9 mouse cellular contexts compared by ENCODE assay signal in genomic region chr17:49029556-49030268, GRCm38 (mm10).
DNase-seq lines count a peak whose midpoint lies in the region; ATAC-seq and TF ChIP-seq lines count a peak whose summit lies in the region.
"Had no signal": no experiment of that assay in that cellular context is flagged by ENCODE, and none has a peak within 500 bp of the region (broad histone marks: within the 10 kb centered on the region; RNA-seq: fewer than 3 reads in every experiment).

No protein-coding gene starts in this region.

- no peak overlapping the region for H3K9ac ChIP-seq in intestine, postnatal 0 days (ENCODE audit: low read depth, low read length)
- H3K9ac ChIP-seq in midbrain, embryonic 14.5 days (replicated peaks; ENCODE audit: low read length), result no peak overlapping the region

- peak overlapping the region; percentile 52 for H3K4me2 ChIP-seq in intestine, postnatal 0 days (replicated peaks; ENCODE audit: low read depth)
- 0 out of 2 replicates have a peak overlapping the region, but pooled peaks have one; percentile 4 for H3K4me2 ChIP-seq in midbrain, embryonic 14.5 days (ENCODE audit: low read length)

- peak overlapping the region; percentile 7; the same call in 1 of the 2 replicates for H3K4me3 ChIP-seq in intestine, postnatal 0 days (ENCODE audit: low read depth, low read length)
- no peak overlapping the region for H3K4me3 ChIP-seq in midbrain, embryonic 14.5 days (replicated peaks; ENCODE audit: low read depth, low read length)
- H3K4me3 ChIP-seq: erythroblast, embryonic 14.5 days had no signal

- ATAC-seq in cerebellum, adult (ENCODE audit: insufficient number of reproducible peaks, low FRiP score, low TSS enrichment), result peak; percentile 20; the same call in 1 of the 2 replicates
- ATAC-seq in intestine, postnatal 0 days, result peak; percentile 98
- ATAC-seq in midbrain, embryonic 14.5 days (ENCODE audit: low FRiP score, low TSS enrichment), result peak; percentile 62

- DNase-seq in cerebellum, postnatal 36 days, result no peak
- peak; percentile 42 to 63 for DNase-seq in adrenal gland, postnatal 36 days
- peak; percentile 49 to 65 for DNase-seq in heart, adult 18-20 months
- peak; percentile 69 for DNase-seq in liver
- peak; percentile 46 for DNase-seq in midbrain, embryonic 14.5 days
- peak; percentile 45 for DNase-seq in testis, postnatal 14 days (ENCODE audit: low spot score)

- no peaks in the 10 kb centered on the region for H3K9me3 ChIP-seq in intestine, postnatal 0 days (ENCODE audit: control insufficient read depth)
- no peaks in the 10 kb centered on the region for H3K9me3 ChIP-seq in midbrain, embryonic 14.5 days (ENCODE audit: control insufficient read depth, low read length)

- H3K36me3 ChIP-seq in intestine, postnatal 0 days (ENCODE audit: control insufficient read depth, insufficient read depth), result no peaks in the 10 kb centered on the region
- no peaks in the 10 kb centered on the region for H3K36me3 ChIP-seq in midbrain, embryonic 14.5 days (ENCODE audit: control insufficient read depth, insufficient read depth, low read length)

- 0 out of 2 replicates have a peak, but pooled peaks have one; percentile 4 for TF ChIP-seq CTCF in intestine, postnatal 0 days (IDR thresholded peaks at IDR 0.05; ENCODE audit: low read depth)

- 15% methylated on average over 11 of the region's 11 CpGs for WGBS in intestine, postnatal 0 days
- WGBS in midbrain, embryonic 14.5 days, result 33% methylated on average over 11 of the region's 11 CpGs

- no peaks in the 10 kb centered on the region for H3K27me3 ChIP-seq in intestine, postnatal 0 days (replicated peaks; ENCODE audit: control insufficient read depth, insufficient read depth, low read length)
- no peaks in the 10 kb centered on the region for H3K27me3 ChIP-seq in midbrain, embryonic 14.5 days (ENCODE audit: control insufficient read depth, insufficient read depth, low read length)

- peak overlapping the region; percentile 46 for H3K27ac ChIP-seq in intestine, postnatal 0 days (ENCODE audit: low read depth, low read length)
- H3K27ac ChIP-seq in midbrain, embryonic 14.5 days (replicated peaks; ENCODE audit: low read depth, low read length), result no peak overlapping the region

- H3K4me1 ChIP-seq in intestine, postnatal 0 days (replicated peaks; ENCODE audit: control insufficient read depth, insufficient read depth, low read length), result peaks cover 3% of the 10 kb centered on the region; the same call in 1 of the 2 replicates
- 0 out of 2 replicates have a peak, but pooled peaks cover 6% of the 10 kb centered on the region for H3K4me1 ChIP-seq in midbrain, embryonic 14.5 days (ENCODE audit: control insufficient read depth, insufficient read depth, low read length)

Comparison
In these comparisons a context has a peak if more than half of its experiments do, and no peak if none do; other contexts are left out.
1. ATAC-seq: peak in every context shown above with its lines; median percentile 98 in intestine, postnatal 0 days; 62 in midbrain, embryonic 14.5 days; 20 in cerebellum, adult.
2. DNase-seq: peak in adrenal gland, postnatal 36 days (2 of 2), heart, adult 18-20 months (2 of 2), liver (single experiment), midbrain, embryonic 14.5 days (single experiment) and testis, postnatal 14 days (single experiment); none in cerebellum, postnatal 36 days (0 of 2).